Mouse (Mus musculus) thymus, adult 2 months (tissue): ENCODE data around the gene Tsc22d1. TPM values are rescaled to one million over a fixed set of nuclear protein-coding genes. Genes with fewer than 3 reads are reported as not detected.
A peak's percentile ranks its signal among the peaks of the same experiment; 100 is the strongest.

Experiments used
- DNase-seq: peaks from one replicate; pipeline ENCODE4 v3.0.0; 2021
- H3K27ac ChIP-seq: fragments of 200-500 bp; 2 replicates; pipeline ENCODE4 v1.5.1; 2012; ENCODE audit warnings: low read length, control low read depth; ENCODE audit not compliant: control insufficient read depth, insufficient read depth
- H3K27me3 ChIP-seq: fragments of 200-500 bp; 2 replicates; pipeline ENCODE4 v1.6.1; 2012; ENCODE audit warnings: mild to moderate bottlenecking, low read length, moderate library complexity, mixed read lengths; ENCODE audit not compliant: control insufficient read depth, insufficient read depth
- H3K36me3 ChIP-seq: fragments of 200-500 bp; 2 replicates; pipeline ENCODE4 v1.6.1; 2012; ENCODE audit warnings: mild to moderate bottlenecking, low read length, moderate library complexity; ENCODE audit not compliant: control insufficient read depth, insufficient read depth
- H3K4me1 ChIP-seq: fragments of 200-500 bp; replicated peaks from 2 replicates; pipeline ENCODE4 v1.6.1; 2012; ENCODE audit warnings: low read length; ENCODE audit not compliant: control insufficient read depth, insufficient read depth
- H3K4me3 ChIP-seq: fragments of 200-500 bp; 2 replicates; pipeline ENCODE4 v1.5.1; 2012; ENCODE audit warnings: mild to moderate bottlenecking, low read length, control low read depth, moderate library complexity; ENCODE audit not compliant: control insufficient read depth, insufficient read depth
- CTCF ChIP-seq: fragments of 200-500 bp; IDR thresholded peaks from 2 replicates; pipeline ENCODE4 v1.5.1; 2012; ENCODE audit warnings: mild to moderate bottlenecking, control low read depth, low read length, moderate library complexity, borderline replicate concordance; ENCODE audit not compliant: control insufficient read depth, poor library complexity, insufficient read depth; ENCODE audit errors: extremely low read depth
- POLR2A ChIP-seq: fragments of 200-500 bp; IDR thresholded peaks from 2 replicates; pipeline ENCODE4 v1.6.1; 2012; ENCODE audit warnings: mild to moderate bottlenecking, low read length, control low read depth, moderate library complexity; ENCODE audit not compliant: control insufficient read depth, poor library complexity, insufficient read depth; ENCODE audit errors: extremely low read depth
- WGBS: fragments of 180-500 bp; shearing (Covaris S2); methylation state at CpG from one replicate; pipeline ENCODE4 v1.1.7; 2018; 5-methylcytosine and 5-hydroxymethylcytosine counted together
- polyA plus RNA-seq: library from polyadenylated mRNA; depleted of rRNA; stranded (reverse); fragments of >200 nt; gene quantifications from 2 replicates; pipeline ENCODE4 v1.2.3, GENCODE M21; 2012

Gene Tsc22d1
- polyA plus RNA-seq, 1 experiment: 142 TPM

GRCm38 (mm10) chr14:76398251-76398650, 16.5 kb upstream of the Tsc22d1 start:
- no peak overlapping the region for H3K4me3 ChIP-seq
- no peaks in the 10 kb centered on the region for H3K4me1 ChIP-seq
- TF ChIP-seq CTCF (no peak), POLR2A (no peak)
- no peak for DNase-seq
- no peak overlapping the region for H3K27ac ChIP-seq
- H3K27me3 ChIP-seq: no peaks in the 10 kb centered on the region
- no peaks in the 10 kb centered on the region for H3K36me3 ChIP-seq

- Histone ChIP-seq H3K4me3 (no peak overlapping the region), H3K4me1 (no peaks in the 10 kb centered on the region), H3K36me3 (no peaks in the 10 kb centered on the region), H3K27ac (no peak overlapping the region), H3K27me3 (no peaks in the 10 kb centered on the region)
- WGBS: 86% methylated on average over 4 of the region's 4 CpGs
- TF ChIP-seq CTCF (no peak), POLR2A (no peak)
- no peak for DNase-seq
Observed at GRCm38 (mm10) chr14:76402574-76402973, 12.2 kb upstream of the Tsc22d1 start.

- 0 out of 2 replicates have a peak, but pooled peaks cover 4% of the 10 kb centered on the region for H3K4me1 ChIP-seq
- no peak for DNase-seq
- H3K27me3 ChIP-seq: no peaks in the 10 kb centered on the region
- no peak overlapping the region for H3K4me3 ChIP-seq
- H3K36me3 ChIP-seq: no peaks in the 10 kb centered on the region
- 87% methylated on average over 8 of the region's 8 CpGs for WGBS
- TF ChIP-seq POLR2A (no peak), CTCF (no peak)
- H3K27ac ChIP-seq: no peak overlapping the region
Observed at GRCm38 (mm10) chr14:76409111-76409510, 5.7 kb upstream of the Tsc22d1 start.

- H3K27me3 ChIP-seq: no peaks in the 10 kb centered on the region
- no peak overlapping the region for H3K27ac ChIP-seq
- H3K36me3 ChIP-seq: no peaks in the 10 kb centered on the region
- H3K4me3 ChIP-seq: peak overlapping the region; percentile 51
- 2% methylated on average over 10 of the region's 10 CpGs for WGBS
- TF ChIP-seq CTCF (no peak), POLR2A (no peak)
- H3K4me1 ChIP-seq: peaks cover 13% of the 10 kb centered on the region
- no peak for DNase-seq
Observed at GRCm38 (mm10) chr14:76413773-76414121, 1.0 kb upstream of the Tsc22d1 start.

GRCm38 (mm10) chr14:76414122-76414861, 469 bp upstream of the Tsc22d1 start:
- TF ChIP-seq CTCF (0 out of 2 replicates have a peak, but pooled peaks have one; percentile 10), POLR2A (0 out of 2 replicates have a peak, but pooled peaks have one; percentile 50)
- Histone ChIP-seq H3K36me3 (no peaks in the 10 kb centered on the region), H3K4me1 (peaks cover 13% of the 10 kb centered on the region), H3K4me3 (peak overlapping the region; percentile 51), H3K27ac (no peak overlapping the region), H3K27me3 (no peaks in the 10 kb centered on the region)
- WGBS: under 1% methylated on average over 74 of the region's 81 CpGs
- DNase-seq: peak; percentile 93

GRCm38 (mm10) chr14:76415781-76416301, 1.1 kb downstream of the Tsc22d1 start:
- H3K4me1 ChIP-seq: peaks cover 13% of the 10 kb centered on the region
- no peaks in the 10 kb centered on the region for H3K36me3 ChIP-seq
- no peak overlapping the region for H3K27ac ChIP-seq
- no peak for TF ChIP-seq POLR2A
- no peak for TF ChIP-seq CTCF
- peak; percentile 53 for DNase-seq
- peak overlapping the region; percentile 51 for H3K4me3 ChIP-seq
- no peaks in the 10 kb centered on the region for H3K27me3 ChIP-seq
- under 1% methylated on average over 37 of the region's 38 CpGs for WGBS

- no peak for DNase-seq
- Histone ChIP-seq H3K27ac (no peak overlapping the region), H3K4me1 (peaks cover 13% of the 10 kb centered on the region), H3K27me3 (no peaks in the 10 kb centered on the region), H3K4me3 (peak overlapping the region; percentile 51), H3K36me3 (no peaks in the 10 kb centered on the region)
- WGBS: 74% methylated on average over 27 of the region's 27 CpGs
- TF ChIP-seq CTCF (no peak), POLR2A (no peak)
Observed at GRCm38 (mm10) chr14:76416366-76417040, 1.7 kb downstream of the Tsc22d1 start.
